Comparison of ENCODE assay signal across 23 mouse cellular contexts in genomic region chr2:92831784-92832183, GRCm38 (mm10).
A peak's percentile ranks its signal among the peaks of the same experiment; 100 is the strongest.
DNase-seq lines count a peak whose midpoint lies in the region; ATAC-seq and TF ChIP-seq lines count a peak whose summit lies in the region.
"Had no signal": no experiment of that assay in that cellular context is flagged by ENCODE, and none has a peak within 500 bp of the region (broad histone marks: within the 10 kb centered on the region; RNA-seq: fewer than 3 reads in every experiment).

No protein-coding gene starts in this region.

- H3K9me3 ChIP-seq in embryonic facial prominence, embryonic 14.5 days (ENCODE audit: control insufficient read depth, low read length) = no peaks in the 10 kb centered on the region
- H3K9me3 ChIP-seq in embryonic facial prominence, embryonic 10.5 days = 0 out of 2 replicates have a peak, but pooled peaks cover 3% of the 10 kb centered on the region
- H3K9me3 ChIP-seq in lung, postnatal 0 days (ENCODE audit: low read length) = no peaks in the 10 kb centered on the region
- H3K9me3 ChIP-seq: forebrain, embryonic 10.5 days; hindbrain, embryonic 12.5 days; limb, embryonic 13.5 days; midbrain, embryonic 12.5 days had no signal

- no peak overlapping the region for H3K4me3 ChIP-seq in embryonic facial prominence, embryonic 14.5 days (ENCODE audit: low read depth, low read length)
- H3K4me3 ChIP-seq in embryonic facial prominence, embryonic 10.5 days = no peak overlapping the region
- no peak overlapping the region for H3K4me3 ChIP-seq in lung, postnatal 0 days (ENCODE audit: low read depth, low read length)
- H3K4me3 ChIP-seq: forebrain, embryonic 10.5 days; hindbrain, embryonic 12.5 days; limb, embryonic 13.5 days; midbrain, embryonic 12.5 days had no signal

- H3K27ac ChIP-seq in embryonic facial prominence, embryonic 14.5 days (replicated peaks; ENCODE audit: low read depth, low read length) = no peak overlapping the region
- no peak overlapping the region for H3K27ac ChIP-seq in embryonic facial prominence, embryonic 10.5 days (replicated peaks)
- H3K27ac ChIP-seq in lung, postnatal 0 days (ENCODE audit: low read length) = no peak overlapping the region
- H3K27ac ChIP-seq: forebrain, embryonic 10.5 days; hindbrain, embryonic 12.5 days; limb, embryonic 13.5 days; liver, embryonic 14.5 days; midbrain, embryonic 12.5 days; stomach, postnatal 0 days had no signal

- TF ChIP-seq CTCF in lung, postnatal 0 days (IDR thresholded peaks at IDR 0.05) = no peak

- H3K9ac ChIP-seq in embryonic facial prominence, embryonic 14.5 days (ENCODE audit: low read depth, low read length) = no peak overlapping the region
- H3K9ac ChIP-seq in lung, postnatal 0 days (replicated peaks; ENCODE audit: low read depth) = no peak overlapping the region
- H3K9ac ChIP-seq: forebrain, postnatal 0 days; hindbrain, embryonic 12.5 days; limb, embryonic 13.5 days; liver, embryonic 14.5 days; lung, embryonic 14.5 days; midbrain, embryonic 12.5 days had no signal

- DNase-seq in embryonic facial prominence, embryonic 14.5 days (ENCODE audit: low spot score) = peak; percentile 71
- no peak for DNase-seq in embryonic facial prominence, embryonic 10.5 days (ENCODE audit: low spot score)
- DNase-seq in lung, postnatal 0 days (ENCODE audit: low spot score) = no peak
- no peak for DNase-seq in lung, postnatal 25 days (ENCODE audit: low spot score)
- peak; percentile 56 for DNase-seq in kidney, adult 9 months
- DNase-seq in kidney, postnatal 4 days = peak; percentile 42 to 67
- DNase-seq in thymus, postnatal 36 days = no peak
- no peak for DNase-seq in spleen, postnatal 14 days (ENCODE audit: low spot score in 2 of 2)
- DNase-seq: adrenal gland, postnatal 14 days; cerebellum, adult 2 months; cerebellum, postnatal 25 days; forebrain, postnatal 0 days; gastrocnemius, postnatal 25 days; layer of hippocampus, postnatal 36 days; lung, embryonic 14.5 days; thymus, adult 2 months had no signal

- peak; percentile 49 for TF ChIP-seq EP300 in lung, postnatal 0 days (IDR thresholded peaks at IDR 0.05)

- H3K4me1 ChIP-seq in embryonic facial prominence, embryonic 14.5 days (ENCODE audit: control insufficient read depth, insufficient read depth, low read length) = no peaks in the 10 kb centered on the region
- H3K4me1 ChIP-seq in embryonic facial prominence, embryonic 10.5 days = peaks cover 11% of the 10 kb centered on the region; the same call in 1 of the 2 replicates
- no peaks in the 10 kb centered on the region for H3K4me1 ChIP-seq in lung, postnatal 0 days (ENCODE audit: insufficient read depth, low read depth, low read length)
- H3K4me1 ChIP-seq: limb, embryonic 13.5 days had no signal

- H3K36me3 ChIP-seq in embryonic facial prominence, embryonic 14.5 days (ENCODE audit: control insufficient read depth, insufficient read depth, low read length) = no peaks in the 10 kb centered on the region
- no peaks in the 10 kb centered on the region for H3K36me3 ChIP-seq in embryonic facial prominence, embryonic 10.5 days (replicated peaks)
- H3K36me3 ChIP-seq in lung, postnatal 0 days (ENCODE audit: insufficient read depth, low read length) = no peaks in the 10 kb centered on the region
- H3K36me3 ChIP-seq: forebrain, embryonic 10.5 days; hindbrain, embryonic 12.5 days; limb, embryonic 13.5 days; midbrain, embryonic 12.5 days had no signal

- 51% methylated on average over 7 of the region's 7 CpGs for WGBS in embryonic facial prominence, embryonic 14.5 days
- WGBS in embryonic facial prominence, embryonic 10.5 days = 71% methylated on average over 7 of the region's 7 CpGs
- 56% methylated on average over 7 of the region's 7 CpGs for WGBS in lung, postnatal 0 days

- H3K27me3 ChIP-seq in embryonic facial prominence, embryonic 14.5 days (replicated peaks; ENCODE audit: control insufficient read depth, insufficient read depth, low read length) = no peaks in the 10 kb centered on the region
- H3K27me3 ChIP-seq in embryonic facial prominence, embryonic 10.5 days (replicated peaks; ENCODE audit: low read depth, poor library complexity, severe bottlenecking) = no peaks in the 10 kb centered on the region
- no peaks in the 10 kb centered on the region for H3K27me3 ChIP-seq in lung, postnatal 0 days (replicated peaks; ENCODE audit: insufficient read depth, low read length)
- H3K27me3 ChIP-seq: hindbrain, embryonic 12.5 days; limb, embryonic 13.5 days; midbrain, embryonic 12.5 days had no signal

- H3K4me2 ChIP-seq in embryonic facial prominence, embryonic 14.5 days (ENCODE audit: low read depth, low read length) = no peak overlapping the region
- no peak overlapping the region for H3K4me2 ChIP-seq in lung, postnatal 0 days (replicated peaks; ENCODE audit: low read depth, low read length)
- H3K4me2 ChIP-seq: hindbrain, embryonic 12.5 days; limb, embryonic 13.5 days; lung, embryonic 14.5 days; midbrain, embryonic 12.5 days had no signal

- peak; percentile 63; the same call in 1 of the 2 replicates for ATAC-seq in embryonic facial prominence, embryonic 14.5 days (ENCODE audit: low read depth)
- ATAC-seq in lung, postnatal 0 days = peak; percentile 46
- ATAC-seq: CD4-positive, CD25-positive, alpha-beta regulatory T cell, adult 4 months; forebrain, postnatal 0 days had no signal

Comparison
In these comparisons a context has a peak if more than half of its experiments do, and no peak if none do; other contexts are left out.
1. DNase-seq: peak in embryonic facial prominence, embryonic 14.5 days (single experiment), kidney, adult 9 months (single experiment) and kidney, postnatal 4 days (2 of 2); none in embryonic facial prominence, embryonic 10.5 days (single experiment), lung, postnatal 0 days (single experiment), lung, postnatal 25 days (single experiment), thymus, postnatal 36 days (0 of 2) and spleen, postnatal 14 days (0 of 2).